Mouse (Mus musculus) liver, postnatal 0 days (tissue): ENCODE measurements around the gene Macrod2. TPM values are rescaled to one million over a fixed set of nuclear protein-coding genes. Genes with fewer than 3 reads are reported as not detected.

Experiments
- ATAC-seq: fragments of 200-750 bp; cut with Nextera tagmentation; 2 replicates; pipeline ENCODE4 v1.8.0; 2017; ENCODE audit warnings: mild to moderate bottlenecking, moderate library complexity
- DNase-seq: peaks from one replicate; pipeline ENCODE4 v3.0.0-alpha.2; 2016
- H3K27ac ChIP-seq: fragments of 300-500 bp; sonication (generic); 2 replicates; pipeline ENCODE4 v1.5.1; 2014; ENCODE audit warnings: antibody characterized with exemption, moderate library complexity, mild to moderate bottlenecking, low read depth
- H3K27me3 ChIP-seq: fragments of 300-500 bp; sonication (generic); 2 replicates; pipeline ENCODE4 v1.6.1; 2014; ENCODE audit warnings: low read length, control low read depth, mixed read lengths; ENCODE audit not compliant: insufficient read depth
- H3K36me3 ChIP-seq: fragments of 300-500 bp; sonication (generic); replicated peaks from 2 replicates; pipeline ENCODE4 v1.6.1; 2014; ENCODE audit warnings: mild to moderate bottlenecking, control low read depth, low read length, moderate library complexity, mixed read lengths; ENCODE audit not compliant: insufficient read depth
- H3K4me1 ChIP-seq: fragments of 300-500 bp; sonication (generic); 2 replicates; pipeline ENCODE4 v1.6.1; 2014; ENCODE audit warnings: antibody characterized with exemption, mild to moderate bottlenecking, control low read depth; ENCODE audit not compliant: insufficient read depth
- H3K4me2 ChIP-seq: fragments of 300-500 bp; sonication (generic); 2 replicates; pipeline ENCODE4 v1.6.1; 2014; ENCODE audit warnings: low read depth, mild to moderate bottlenecking, low read length, moderate library complexity, mixed read lengths
- H3K4me3 ChIP-seq: fragments of 300-500 bp; sonication (generic); 2 replicates; pipeline ENCODE4 v1.5.1; 2014; ENCODE audit warnings: low read depth, low read length
- H3K9ac ChIP-seq: fragments of 300-500 bp; sonication (generic); replicated peaks from 2 replicates; pipeline ENCODE4 v1.6.1; 2014; ENCODE audit warnings: mild to moderate bottlenecking, moderate library complexity
- H3K9me3 ChIP-seq: fragments of 300-500 bp; sonication (generic); 2 replicates; pipeline ENCODE4 v1.6.1; 2016; ENCODE audit warnings: mild to moderate bottlenecking, control low read depth, low read length, mixed read lengths
- CTCF ChIP-seq: sonication (generic); IDR thresholded peaks from 2 replicates; pipeline ENCODE4 v1.5.1; 2016; ENCODE audit warnings: antibody characterized with exemption, low read depth
- EP300 ChIP-seq: IDR thresholded peaks from 2 replicates; pipeline ENCODE4 v1.6.1; 2016; ENCODE audit warnings: antibody characterized with exemption, low read depth, mild to moderate bottlenecking
- WGBS: fragments of 180-500 bp; shearing (Covaris S2); extraction: QIAGEN DNeasy Blood & Tissue Kit; methylation state at CpG from one replicate; pipeline ENCODE4 v1.1.7; 2014; ENCODE audit not compliant: insufficient replicate concordance; 5-methylcytosine and 5-hydroxymethylcytosine counted together
- polyA plus RNA-seq: library from polyadenylated mRNA; unstranded; fragments of >200 nt; fragmentation: Nextera tagmentation; extraction: Ambion mirVana; gene quantifications from 2 replicates; pipeline ENCODE4 v1.2.1, GENCODE M21; 2015

Gene Macrod2
- polyA plus RNA-seq, 1 experiment from 2014 or later: 9.3 TPM

GRCm38 (mm10) chr2:141004326-141004725 lies 609.2 kb downstream of the Macrod2 start:
- Histone ChIP-seq H3K27me3 (no peaks in the 10 kb centered on the region), H3K36me3 (no peaks in the 10 kb centered on the region), H3K4me2 (no peak overlapping the region), H3K27ac (no peak overlapping the region), H3K9ac (no peak overlapping the region), H3K9me3 (no peaks in the 10 kb centered on the region), H3K4me3 (no peak overlapping the region), H3K4me1 (no peaks in the 10 kb centered on the region)
- ATAC-seq: no peak
- WGBS: 75% methylated on average over 3 of the region's 3 CpGs
- TF ChIP-seq EP300: no peak
- no peak for TF ChIP-seq CTCF
- no peak for DNase-seq

GRCm38 (mm10) chr2:141005616-141006015 lies 610.5 kb downstream of the Macrod2 start:
- Histone ChIP-seq H3K9me3 (no peaks in the 10 kb centered on the region), H3K9ac (no peak overlapping the region), H3K4me3 (no peak overlapping the region), H3K27ac (no peak overlapping the region), H3K36me3 (no peaks in the 10 kb centered on the region), H3K27me3 (no peaks in the 10 kb centered on the region), H3K4me1 (no peaks in the 10 kb centered on the region), H3K4me2 (no peak overlapping the region)
- WGBS: 70% methylated on average over 6 of the region's 6 CpGs
- ATAC-seq (no peak), DNase-seq (no peak)
- no peak for TF ChIP-seq CTCF
- no peak for TF ChIP-seq EP300

- Histone ChIP-seq H3K4me1 (no peaks in the 10 kb centered on the region), H3K36me3 (no peaks in the 10 kb centered on the region), H3K4me2 (no peak overlapping the region), H3K27ac (no peak overlapping the region), H3K9me3 (no peaks in the 10 kb centered on the region), H3K9ac (no peak overlapping the region), H3K4me3 (no peak overlapping the region), H3K27me3 (no peaks in the 10 kb centered on the region)
- DNase-seq: no peak
- ATAC-seq: no peak
- 72% methylated on average over 7 of the region's 7 CpGs for WGBS
- TF ChIP-seq EP300 (no peak), CTCF (no peak)
These were observed 612.6 kb downstream of the Macrod2 start for GRCm38 (mm10) chr2:141007725-141008124.

GRCm38 (mm10) chr2:141008458-141008857 lies 613.3 kb downstream of the Macrod2 start:
- 36% methylated on average over 1 of the region's 1 CpGs for WGBS
- no peaks in the 10 kb centered on the region for H3K27me3 ChIP-seq
- H3K9me3 ChIP-seq: no peaks in the 10 kb centered on the region
- no peak for ATAC-seq
- TF ChIP-seq CTCF: no peak
- no peak for TF ChIP-seq EP300
- DNase-seq: no peak
- H3K36me3 ChIP-seq: no peaks in the 10 kb centered on the region
- no peak overlapping the region for H3K4me2 ChIP-seq
- H3K27ac ChIP-seq: no peak overlapping the region
- H3K4me1 ChIP-seq: no peaks in the 10 kb centered on the region
- no peak overlapping the region for H3K4me3 ChIP-seq
- H3K9ac ChIP-seq: no peak overlapping the region

GRCm38 (mm10) chr2:141013443-141014165 lies 618.5 kb downstream of the Macrod2 start:
- peak; percentile 18 for DNase-seq
- Histone ChIP-seq H3K9me3 (no peaks in the 10 kb centered on the region), H3K9ac (no peak overlapping the region), H3K27me3 (no peaks in the 10 kb centered on the region), H3K27ac (no peak overlapping the region), H3K4me3 (no peak overlapping the region), H3K36me3 (no peaks in the 10 kb centered on the region), H3K4me1 (no peaks in the 10 kb centered on the region), H3K4me2 (no peak overlapping the region)
- TF ChIP-seq CTCF: no peak
- TF ChIP-seq EP300: no peak
- peak; percentile 58 for ATAC-seq
- WGBS: 70% methylated on average over 8 of the region's 8 CpGs

- Histone ChIP-seq H3K4me2 (no peak overlapping the region), H3K27ac (no peak overlapping the region), H3K36me3 (no peaks in the 10 kb centered on the region), H3K9ac (no peak overlapping the region), H3K4me3 (no peak overlapping the region), H3K9me3 (no peaks in the 10 kb centered on the region), H3K27me3 (no peaks in the 10 kb centered on the region), H3K4me1 (no peaks in the 10 kb centered on the region)
- no peak for ATAC-seq
- DNase-seq: no peak
- 84% methylated on average over 4 of the region's 4 CpGs for WGBS
- TF ChIP-seq EP300 (no peak), CTCF (no peak)
These were observed 627.9 kb downstream of the Macrod2 start for GRCm38 (mm10) chr2:141022971-141023370.

GRCm38 (mm10) chr2:141023916-141024315 lies 628.8 kb downstream of the Macrod2 start:
- WGBS: 60% methylated on average over 7 of the region's 7 CpGs
- Histone ChIP-seq H3K27me3 (no peaks in the 10 kb centered on the region), H3K4me3 (no peak overlapping the region), H3K9me3 (no peaks in the 10 kb centered on the region), H3K9ac (no peak overlapping the region), H3K27ac (no peak overlapping the region), H3K36me3 (no peaks in the 10 kb centered on the region), H3K4me1 (no peaks in the 10 kb centered on the region), H3K4me2 (no peak overlapping the region)
- TF ChIP-seq CTCF (no peak), EP300 (no peak)
- DNase-seq: no peak
- no peak for ATAC-seq
